7 mouse cellular contexts compared by ENCODE assay signal in genomic region chr12:111386642-111387120, GRCm38 (mm10). TPM values are rescaled to one million over a fixed set of nuclear protein-coding genes. Genes with fewer than 3 reads are reported as not detected.
DNase-seq lines count a peak whose midpoint lies in the region; ATAC-seq and TF ChIP-seq lines count a peak whose summit lies in the region.

No protein-coding gene starts in this region.

- 33% methylated on average over 8 of the region's 8 CpGs for WGBS in kidney, embryonic 16.5 days

- no peaks in the 10 kb centered on the region for H3K9me3 ChIP-seq in kidney, embryonic 16.5 days (ENCODE audit: low read length)

- H3K27ac ChIP-seq in bone marrow macrophage, adult 2 months (ENCODE audit: insufficient read depth, low read depth, low read length) = peak overlapping the region; percentile 46; the same call in 1 of the 2 replicates
- H3K27ac ChIP-seq in kidney, embryonic 16.5 days (ENCODE audit: low read length) = peak overlapping the region; percentile 63; the same call in 1 of the 2 replicates

- H3K4me2 ChIP-seq in kidney, embryonic 16.5 days (replicated peaks; ENCODE audit: low read depth, low read length) = no peak overlapping the region

- no peak for TF ChIP-seq CTCF in bone marrow macrophage, adult 2 months (IDR thresholded peaks at IDR 0.05; ENCODE audit: low read depth, low read length)

- H3K36me3 ChIP-seq in kidney, embryonic 16.5 days (ENCODE audit: insufficient read depth, low read length) = no peaks in the 10 kb centered on the region

- no peak for TF ChIP-seq POLR2A in bone marrow macrophage, adult 2 months (IDR thresholded peaks at IDR 0.05; ENCODE audit: borderline replicate concordance, low read depth, low read length)

- H3K27me3 ChIP-seq in kidney, embryonic 16.5 days (ENCODE audit: insufficient read depth, low read length) = no peaks in the 10 kb centered on the region

- peak; percentile 95 for ATAC-seq in kidney, embryonic 16.5 days (ENCODE audit: low FRiP score, low TSS enrichment)
- no peak for ATAC-seq in erythroid progenitor cell, adult 5-6 weeks (replicated peaks; ENCODE audit: low FRiP score, poor library complexity, severe bottlenecking)

- H3K9ac ChIP-seq in kidney, embryonic 16.5 days (replicated peaks; ENCODE audit: low read length) = peak overlapping the region; percentile 12; the same call in 1 of the 2 replicates

- DNase-seq in heart, adult 8-10 months (ENCODE audit: low spot score) = peak; percentile 88
- DNase-seq in lung, postnatal 10 days = peak; percentile 88
- DNase-seq in thymus, postnatal 25 days = no peak
- no peak for DNase-seq in T-cell, adult 2 months (ENCODE audit: low spot score)

- H3K4me1 ChIP-seq in bone marrow macrophage, adult 2 months (ENCODE audit: control insufficient read depth, insufficient read depth, low read length) = peaks cover 12% of the 10 kb centered on the region
- peaks cover 13% of the 10 kb centered on the region for H3K4me1 ChIP-seq in kidney, embryonic 16.5 days (ENCODE audit: insufficient read depth, low read length)

- no peak overlapping the region for H3K4me3 ChIP-seq in bone marrow macrophage, adult 2 months (ENCODE audit: insufficient read depth, low read length)
- H3K4me3 ChIP-seq in kidney, embryonic 16.5 days (ENCODE audit: low read length) = no peak overlapping the region

RNA-seq across cellular contexts. Expression of gene Cdc42bpb, which starts 9.2 kb away (rescaled TPM):
- polyA plus RNA-seq in bone marrow macrophage, adult 2 months (2012; ENCODE audit: insufficient read depth, insufficient read length, missing spikeins) = 32.5 and 41.6 TPM in 2 replicates
- total RNA-seq in heart, adult 8-10 months (2022) = 10 to 100 TPM; 45.5 to 59.7 (median 53.9) TPM
- 40.6 and 45.2 TPM in 2 replicates for polyA plus RNA-seq in kidney, embryonic 16.5 days (2015; fragmentation: Nextera tagmentation; extraction: Ambion mirVana)
- total RNA-seq in erythroid progenitor cell, adult 5-6 weeks (2015; ENCODE audit: low replicate concordance) = 0.42 and 9.7 TPM in 2 replicates
- 0.64 and 9.7 TPM in 2 replicates for total RNA-seq in erythroid progenitor cell, adult 5-6 weeks (2017; ENCODE audit: low replicate concordance)

RNA-seq across cellular contexts. Expression of gene Lbhd2, which starts 19.9 kb away (rescaled TPM):
- not detected in 2 replicates for polyA plus RNA-seq in bone marrow macrophage, adult 2 months (2012; ENCODE audit: insufficient read depth, insufficient read length, missing spikeins)
- not detected for total RNA-seq in heart, adult 8-10 months (2022)
- 4.6 and 5.5 TPM in 2 replicates for polyA plus RNA-seq in kidney, embryonic 16.5 days (2015; fragmentation: Nextera tagmentation; extraction: Ambion mirVana)
- not detected in 2 replicates for total RNA-seq in erythroid progenitor cell, adult 5-6 weeks (2015; ENCODE audit: low replicate concordance)
- total RNA-seq in erythroid progenitor cell, adult 5-6 weeks (2017; ENCODE audit: low replicate concordance) = not detected in 2 replicates

RNA-seq across cellular contexts. Expression of gene Exoc3l4, which starts 30.1 kb away (rescaled TPM):
- polyA plus RNA-seq in bone marrow macrophage, adult 2 months (2012; ENCODE audit: insufficient read depth, insufficient read length, missing spikeins) = 7.8 and 8.0 TPM in 2 replicates
- 1 to 10 TPM; 2.1 to 3.6 (median 3.0) TPM for total RNA-seq in heart, adult 8-10 months (2022)
- 19.4 and 19.9 TPM in 2 replicates for polyA plus RNA-seq in kidney, embryonic 16.5 days (2015; fragmentation: Nextera tagmentation; extraction: Ambion mirVana)
- total RNA-seq in erythroid progenitor cell, adult 5-6 weeks (2015; ENCODE audit: low replicate concordance) = 2.2 TPM in 1 of 2 replicates, not detected in the other
- not detected in 2 replicates for total RNA-seq in erythroid progenitor cell, adult 5-6 weeks (2017; ENCODE audit: low replicate concordance)

RNA-seq across cellular contexts. Expression of gene Tnfaip2, which starts 55.6 kb away (rescaled TPM):
- polyA plus RNA-seq in bone marrow macrophage, adult 2 months (2012; ENCODE audit: insufficient read depth, insufficient read length, missing spikeins) = 300 and 304 TPM in 2 replicates
- total RNA-seq in heart, adult 8-10 months (2022) = 10 to 100 TPM; 25.2 to 49.3 (median 41.6) TPM
- polyA plus RNA-seq in kidney, embryonic 16.5 days (2015; fragmentation: Nextera tagmentation; extraction: Ambion mirVana) = 21.7 and 24.3 TPM in 2 replicates
- total RNA-seq in erythroid progenitor cell, adult 5-6 weeks (2015; ENCODE audit: low replicate concordance) = 75.7 and 109 TPM in 2 replicates
- total RNA-seq in erythroid progenitor cell, adult 5-6 weeks (2017; ENCODE audit: low replicate concordance) = 238 and 415 TPM in 2 replicates

Comparison
In these comparisons a context has a peak if more than half of its experiments do, and no peak if none do; other contexts are left out.
1. DNase-seq: peak in heart, adult 8-10 months (single experiment) and lung, postnatal 10 days (single experiment); none in thymus, postnatal 25 days (single experiment) and T-cell, adult 2 months (single experiment).
2. RNA of gene Cdc42bpb, which starts 9.2 kb away (total RNA-seq): 45.5 to 59.7 TPM in heart, adult 8-10 months; 0.42 to 9.7 TPM in erythroid progenitor cell, adult 5-6 weeks; every median in the first group is over 4 times any median in the second.